Mouse (Mus musculus): ENCODE measurements at regions not wholly inside any gene's neighbourhood (a gene's known extent, or its start where the extent isn't known, plus 50 kb on each side); places are given as distances from the start of the nearest gene placed in this dataset.

GRCm38 (mm10) chr3:14381421-14381992 is 99.0 kb upstream of the Slc7a12 start:
- no peaks in the 10 kb centered on the region for H3K9me3 ChIP-seq (replicated peaks; ENCODE audit: control insufficient read depth, low read length)
- no peak overlapping the region for H3K9ac ChIP-seq (ENCODE audit: low read depth, low read length)
- H3K36me3 ChIP-seq (ENCODE audit: control insufficient read depth, insufficient read depth), result no peaks in the 10 kb centered on the region
- no peak overlapping the region; the same call in 1 of the 2 replicates for H3K4me2 ChIP-seq (ENCODE audit: low read depth, low read length)
- ATAC-seq (ENCODE audit: low read depth), result peak; percentile 56; the same call in 1 of the 2 replicates
- no peaks in the 10 kb centered on the region for H3K4me1 ChIP-seq (ENCODE audit: control insufficient read depth, low read depth, low read length)
- H3K4me3 ChIP-seq (ENCODE audit: low read depth, low read length), result no peak overlapping the region
- WGBS (ENCODE audit: insufficient replicate concordance), result 10% methylated on average over 18 of the region's 18 CpGs
- no peaks in the 10 kb centered on the region for H3K27me3 ChIP-seq (ENCODE audit: control insufficient read depth, insufficient read depth, low read depth, low read length)
- H3K27ac ChIP-seq (ENCODE audit: low read length), result no peak overlapping the region

- H3K27ac ChIP-seq (ENCODE audit: low read length), result no peak overlapping the region
- no peaks in the 10 kb centered on the region for H3K36me3 ChIP-seq (ENCODE audit: control insufficient read depth, insufficient read depth)
- ATAC-seq (ENCODE audit: low read depth), result no peak
- no peak overlapping the region for H3K4me3 ChIP-seq (ENCODE audit: low read depth, low read length)
- H3K9ac ChIP-seq (ENCODE audit: low read depth, low read length), result no peak overlapping the region
- H3K4me1 ChIP-seq (ENCODE audit: control insufficient read depth, low read depth, low read length), result no peaks in the 10 kb centered on the region
- H3K9me3 ChIP-seq (replicated peaks; ENCODE audit: control insufficient read depth, low read length), result no peaks in the 10 kb centered on the region
- 45% methylated on average over 1 of the region's 1 CpGs for WGBS (ENCODE audit: insufficient replicate concordance)
- H3K27me3 ChIP-seq (ENCODE audit: control insufficient read depth, insufficient read depth, low read depth, low read length), result no peaks in the 10 kb centered on the region
- no peak overlapping the region for H3K4me2 ChIP-seq (ENCODE audit: low read depth, low read length)
These were observed 89.8 kb upstream of the Slc7a12 start for GRCm38 (mm10) chr3:14390656-14391055.

- no peak for ATAC-seq (ENCODE audit: low read depth)
- no peaks in the 10 kb centered on the region for H3K4me1 ChIP-seq (ENCODE audit: control insufficient read depth, low read depth, low read length)
- WGBS (ENCODE audit: insufficient replicate concordance), result 58% methylated on average over 3 of the region's 3 CpGs
These were observed 81.8 kb upstream of the Slc7a12 start for GRCm38 (mm10) chr3:14398676-14399075.

GRCm38 (mm10) chr3:14408435-14409125 is 71.9 kb upstream of the Slc7a12 start:
- WGBS (ENCODE audit: insufficient replicate concordance), result 46% methylated on average over 1 of the region's 1 CpGs

More at GRCm38 (mm10) chr3:14398676-14399075, 81.8 kb upstream of the Slc7a12 start:
- Histone ChIP-seq H3K9ac (ENCODE audit: low read depth, low read length) (no peak overlapping the region), H3K27ac (ENCODE audit: low read length) (no peak overlapping the region), H3K36me3 (ENCODE audit: control insufficient read depth, insufficient read depth) (no peaks in the 10 kb centered on the region), H3K4me2 (ENCODE audit: low read depth, low read length) (no peak overlapping the region), H3K4me3 (ENCODE audit: low read depth, low read length) (no peak overlapping the region), H3K9me3 (replicated peaks; ENCODE audit: control insufficient read depth, low read length) (no peaks in the 10 kb centered on the region), H3K27me3 (ENCODE audit: control insufficient read depth, insufficient read depth, low read depth, low read length) (no peaks in the 10 kb centered on the region)

More at GRCm38 (mm10) chr3:14408435-14409125, 71.9 kb upstream of the Slc7a12 start:
- no peaks in the 10 kb centered on the region for H3K9me3 ChIP-seq (replicated peaks; ENCODE audit: control insufficient read depth, low read length)
- ATAC-seq (ENCODE audit: low read depth), result no peak
- H3K4me1 ChIP-seq (ENCODE audit: control insufficient read depth, low read depth, low read length), result no peaks in the 10 kb centered on the region
- no peak overlapping the region for H3K27ac ChIP-seq (ENCODE audit: low read length)
- H3K36me3 ChIP-seq (ENCODE audit: control insufficient read depth, insufficient read depth), result no peaks in the 10 kb centered on the region
- H3K27me3 ChIP-seq (ENCODE audit: control insufficient read depth, insufficient read depth, low read depth, low read length), result no peaks in the 10 kb centered on the region
- no peak overlapping the region for H3K9ac ChIP-seq (ENCODE audit: low read depth, low read length)
- H3K4me3 ChIP-seq (ENCODE audit: low read depth, low read length), result no peak overlapping the region
- H3K4me2 ChIP-seq (ENCODE audit: low read depth, low read length), result no peak overlapping the region
